10 mouse cellular contexts compared by ENCODE assay signal in genomic region chr2:164867566-164867965, GRCm38 (mm10). TPM values are rescaled to one million over a fixed set of nuclear protein-coding genes. Genes with fewer than 3 reads are reported as not detected.
A peak's percentile ranks its signal among the peaks of the same experiment; 100 is the strongest.
DNase-seq lines count a peak whose midpoint lies in the region; ATAC-seq and TF ChIP-seq lines count a peak whose summit lies in the region.
"Had no signal": no experiment of that assay in that cellular context is flagged by ENCODE, and none has a peak within 500 bp of the region (broad histone marks: within the 10 kb centered on the region; RNA-seq: fewer than 3 reads in every experiment).

No protein-coding gene starts in this region.

- no peak overlapping the region for H3K4me3 ChIP-seq in heart, embryonic 13.5 days
- no peak overlapping the region for H3K4me3 ChIP-seq in bone marrow, adult 2 months (replicated peaks; ENCODE audit: control insufficient read depth, low read depth, low read length)
- no peak overlapping the region for H3K4me3 ChIP-seq in liver, embryonic 13.5 days (replicated peaks)
- H3K4me3 ChIP-seq: embryonic facial prominence, embryonic 12.5 days had no signal

- ATAC-seq in heart, embryonic 13.5 days (ENCODE audit: extremely low read depth, insufficient number of reproducible peaks, low FRiP score, low TSS enrichment) = no peak
- no peak for ATAC-seq in liver, embryonic 13.5 days (ENCODE audit: low read depth)
- no peak for ATAC-seq in megakaryocyte-erythroid progenitor cell, adult 5-6 weeks (replicated peaks; ENCODE audit: low FRiP score, low TSS enrichment, poor library complexity, severe bottlenecking)

- 87% methylated on average over 7 of the region's 7 CpGs for WGBS in heart, embryonic 13.5 days
- WGBS in bone marrow, adult 2 months = 94% methylated on average over 7 of the region's 7 CpGs
- WGBS in liver, embryonic 13.5 days (ENCODE audit: insufficient replicate concordance) = 85% methylated on average over 7 of the region's 7 CpGs

- H3K9ac ChIP-seq in heart, embryonic 13.5 days = no peak overlapping the region
- no peak overlapping the region for H3K9ac ChIP-seq in liver, embryonic 13.5 days
- H3K9ac ChIP-seq: embryonic facial prominence, embryonic 12.5 days had no signal

- 0 out of 2 replicates have a peak, but pooled peaks cover 5% of the 10 kb centered on the region for H3K9me3 ChIP-seq in heart, embryonic 13.5 days
- peaks cover 3% of the 10 kb centered on the region; the same call in 1 of the 2 replicates for H3K9me3 ChIP-seq in liver, embryonic 13.5 days (replicated peaks)
- H3K9me3 ChIP-seq: embryonic facial prominence, embryonic 12.5 days had no signal

- H3K27ac ChIP-seq in heart, embryonic 13.5 days (replicated peaks) = peak overlapping the region; percentile 94
- peak overlapping the region; percentile 82 for H3K27ac ChIP-seq in bone marrow, adult 2 months (ENCODE audit: control insufficient read depth, insufficient read depth, low read depth, low read length, poor library complexity)
- H3K27ac ChIP-seq in liver, embryonic 13.5 days = peak overlapping the region; percentile 55
- H3K27ac ChIP-seq: embryonic facial prominence, embryonic 12.5 days had no signal

- H3K4me2 ChIP-seq in heart, embryonic 13.5 days = no peak overlapping the region
- H3K4me2 ChIP-seq in liver, embryonic 13.5 days = no peak overlapping the region
- H3K4me2 ChIP-seq: embryonic facial prominence, embryonic 12.5 days had no signal

- peak; percentile 62 for TF ChIP-seq CTCF in bone marrow, adult 2 months (IDR thresholded peaks at IDR 0.05; ENCODE audit: control insufficient read depth, insufficient read depth, low read length)

- no peak for TF ChIP-seq POLR2A in bone marrow, adult 2 months (IDR thresholded peaks at IDR 0.05; ENCODE audit: borderline replicate concordance, control insufficient read depth, low read depth, low read length)

- no peak for DNase-seq in heart, postnatal 25 days (ENCODE audit: low spot score)
- peak; percentile 41 for DNase-seq in 416B (ENCODE audit: low read depth)
- DNase-seq in liver, embryonic 13.5 days = no peak
- DNase-seq in gastrocnemius, postnatal 4 days (ENCODE audit: low spot score in 2 of 2) = no peak
- no peak for DNase-seq in embryo, embryonic 9.5 days (ENCODE audit: extremely low spot score)
- DNase-seq: thymus, postnatal 14 days had no signal

- no peaks in the 10 kb centered on the region for H3K27me3 ChIP-seq in heart, embryonic 13.5 days (replicated peaks)
- H3K27me3 ChIP-seq in liver, embryonic 13.5 days = no peaks in the 10 kb centered on the region
- H3K27me3 ChIP-seq: embryonic facial prominence, embryonic 12.5 days had no signal

- intact Hi-C loops in heart, postnatal 25 days (cut with DNase I) = no loop called here

- H3K36me3 ChIP-seq in heart, embryonic 13.5 days = no peaks in the 10 kb centered on the region; the same call in 1 of the 2 replicates
- no peaks in the 10 kb centered on the region for H3K36me3 ChIP-seq in liver, embryonic 13.5 days
- H3K36me3 ChIP-seq: embryonic facial prominence, embryonic 12.5 days had no signal

- peaks cover 25% of the 10 kb centered on the region for H3K4me1 ChIP-seq in heart, embryonic 13.5 days
- peaks cover 7% of the 10 kb centered on the region for H3K4me1 ChIP-seq in bone marrow, adult 2 months (ENCODE audit: control insufficient read depth, insufficient read depth, low read length)
- peaks cover 16% of the 10 kb centered on the region for H3K4me1 ChIP-seq in liver, embryonic 13.5 days (replicated peaks)
- H3K4me1 ChIP-seq: embryonic facial prominence, embryonic 12.5 days had no signal

RNA-seq across cellular contexts. Expression of gene Pltp, which starts 10.1 kb away (rescaled TPM):
- polyA plus RNA-seq in heart, embryonic 13.5 days (2015; fragmentation: Nextera tagmentation; extraction: Ambion mirVana) = 11.8 and 14.9 TPM in 2 replicates
- 10 to 100 TPM; 35.9 to 37.5 TPM for total RNA-seq in heart, postnatal 25 days (2021)
- 2.4 and 6.5 TPM in 2 replicates for polyA plus RNA-seq in bone marrow, adult 2 months (2011; ENCODE audit: insufficient read depth, insufficient read length, low replicate concordance, missing spikeins)
- 7.7 and 8.3 TPM in 2 replicates for polyA plus RNA-seq in liver, embryonic 13.5 days (2015; fragmentation: Nextera tagmentation; extraction: Ambion mirVana)
- total RNA-seq in megakaryocyte-erythroid progenitor cell, adult 5-6 weeks (2014; fragmentation: Nextera tagmentation) = not detected in 2 replicates
- total RNA-seq in megakaryocyte-erythroid progenitor cell, adult 5-6 weeks (2017) = not detected in 2 replicates
- total RNA-seq in gastrocnemius, postnatal 4 days (2021) = 10 to 100 TPM in 1 of 2 experiments, 1 to 10 TPM in 1; 9.5 to 15.5 TPM

RNA-seq across cellular contexts. Expression of gene Pcif1, which starts 11.5 kb away (rescaled TPM):
- polyA plus RNA-seq in heart, embryonic 13.5 days (2015; fragmentation: Nextera tagmentation; extraction: Ambion mirVana) = 56.0 and 63.1 TPM in 2 replicates
- total RNA-seq in heart, postnatal 25 days (2021) = 10 to 100 TPM; 27.5 to 34.6 TPM
- polyA plus RNA-seq in bone marrow, adult 2 months (2011; ENCODE audit: insufficient read depth, insufficient read length, low replicate concordance, missing spikeins) = 24.8 and 31.6 TPM in 2 replicates
- 45.5 and 48.3 TPM in 2 replicates for polyA plus RNA-seq in liver, embryonic 13.5 days (2015; fragmentation: Nextera tagmentation; extraction: Ambion mirVana)
- total RNA-seq in megakaryocyte-erythroid progenitor cell, adult 5-6 weeks (2014; fragmentation: Nextera tagmentation) = 59.0 and 61.7 TPM in 2 replicates
- total RNA-seq in megakaryocyte-erythroid progenitor cell, adult 5-6 weeks (2017) = 13.2 and 16.3 TPM in 2 replicates
- 10 to 100 TPM; 42.1 to 43.3 TPM for total RNA-seq in gastrocnemius, postnatal 4 days (2021)

RNA-seq across cellular contexts. Expression of gene Neurl2, which starts 34.3 kb away (rescaled TPM):
- 44.5 and 46.7 TPM in 2 replicates for polyA plus RNA-seq in heart, embryonic 13.5 days (2015; fragmentation: Nextera tagmentation; extraction: Ambion mirVana)
- 10 to 100 TPM; 39.9 to 44.6 TPM for total RNA-seq in heart, postnatal 25 days (2021)
- polyA plus RNA-seq in bone marrow, adult 2 months (2011; ENCODE audit: insufficient read depth, insufficient read length, low replicate concordance, missing spikeins) = 0.97 TPM in 1 of 2 replicates, not detected in the other
- polyA plus RNA-seq in liver, embryonic 13.5 days (2015; fragmentation: Nextera tagmentation; extraction: Ambion mirVana) = 2.4 and 2.5 TPM in 2 replicates
- total RNA-seq in megakaryocyte-erythroid progenitor cell, adult 5-6 weeks (2014; fragmentation: Nextera tagmentation) = 0.26 and 1.8 TPM in 2 replicates
- 2.3 TPM in 1 of 2 replicates, not detected in the other for total RNA-seq in megakaryocyte-erythroid progenitor cell, adult 5-6 weeks (2017)
- 10 to 100 TPM; 38.5 to 41.9 TPM for total RNA-seq in gastrocnemius, postnatal 4 days (2021)

RNA-seq across cellular contexts. Expression of gene Ctsa, which starts 34.9 kb away (rescaled TPM):
- 171 and 180 TPM in 2 replicates for polyA plus RNA-seq in heart, embryonic 13.5 days (2015; fragmentation: Nextera tagmentation; extraction: Ambion mirVana)
- 100 to 1,000 TPM in 1 of 2 experiments, 10 to 100 TPM in 1; 90.9 to 108 TPM for total RNA-seq in heart, postnatal 25 days (2021)
- polyA plus RNA-seq in bone marrow, adult 2 months (2011; ENCODE audit: insufficient read depth, insufficient read length, low replicate concordance, missing spikeins) = 61.0 and 109 TPM in 2 replicates
- polyA plus RNA-seq in liver, embryonic 13.5 days (2015; fragmentation: Nextera tagmentation; extraction: Ambion mirVana) = 65.4 and 69.2 TPM in 2 replicates
- total RNA-seq in megakaryocyte-erythroid progenitor cell, adult 5-6 weeks (2014; fragmentation: Nextera tagmentation) = 63.5 and 87.0 TPM in 2 replicates
- 40.0 and 58.0 TPM in 2 replicates for total RNA-seq in megakaryocyte-erythroid progenitor cell, adult 5-6 weeks (2017)
- total RNA-seq in gastrocnemius, postnatal 4 days (2021) = 10 to 100 TPM; 75.0 to 82.3 TPM

RNA-seq across cellular contexts. Expression of gene Spata25, which starts 39.2 kb away (rescaled TPM):
- not detected in 2 replicates for polyA plus RNA-seq in heart, embryonic 13.5 days (2015; fragmentation: Nextera tagmentation; extraction: Ambion mirVana)
- under 1 TPM; 0.42 to 0.64 TPM for total RNA-seq in heart, postnatal 25 days (2021)
- not detected in 2 replicates for polyA plus RNA-seq in bone marrow, adult 2 months (2011; ENCODE audit: insufficient read depth, insufficient read length, low replicate concordance, missing spikeins)
- not detected in 2 replicates for polyA plus RNA-seq in liver, embryonic 13.5 days (2015; fragmentation: Nextera tagmentation; extraction: Ambion mirVana)
- total RNA-seq in megakaryocyte-erythroid progenitor cell, adult 5-6 weeks (2014; fragmentation: Nextera tagmentation) = not detected in 2 replicates
- not detected in 2 replicates for total RNA-seq in megakaryocyte-erythroid progenitor cell, adult 5-6 weeks (2017)
- total RNA-seq in gastrocnemius, postnatal 4 days (2021) = 1 to 10 TPM; 1.2 to 1.9 TPM

Comparison
In these comparisons a context has a peak if more than half of its experiments do, and no peak if none do; other contexts are left out.
1. RNA of gene Pltp, which starts 10.1 kb away (total RNA-seq): 35.9 to 37.5 TPM in heart, postnatal 25 days and 9.5 to 15.5 TPM in gastrocnemius, postnatal 4 days; not detected in megakaryocyte-erythroid progenitor cell, adult 5-6 weeks; every median in the first group is over 10 times any median in the second.
2. RNA of gene Neurl2, which starts 34.3 kb away (total RNA-seq): 39.9 to 44.6 TPM in heart, postnatal 25 days and 38.5 to 41.9 TPM in gastrocnemius, postnatal 4 days; 0.26 to 2.3 TPM in megakaryocyte-erythroid progenitor cell, adult 5-6 weeks; every median in the first group is over 10 times any median in the second.
3. Peak in every context shown above with its lines, with median percentiles within 50 percentile points of each other: H3K27ac ChIP-seq.